Mouse (Mus musculus) spleen, adult 12 weeks (tissue): ENCODE results near the gene Iqcf6.

ENCODE experiments used
- DNase-seq: peaks from one replicate; pipeline ENCODE4 v3.0.0; 2022; ENCODE audit warnings: low spot score

Iqcf6 gene

GRCm38 (mm10) chr9:106657592-106657991 lies 31.2 kb downstream of the Iqcf6 start:
- no peak for DNase-seq

GRCm38 (mm10) chr9:106659441-106659840 lies 33.1 kb downstream of the Iqcf6 start:
- no peak for DNase-seq

GRCm38 (mm10) chr9:106659935-106660334 lies 33.6 kb downstream of the Iqcf6 start:
- DNase-seq = no peak

- DNase-seq = no peak
Measured at GRCm38 (mm10) chr9:106663200-106663599, 36.8 kb downstream of the Iqcf6 start.

- DNase-seq = no peak
Measured at GRCm38 (mm10) chr9:106664433-106664832, 38.1 kb downstream of the Iqcf6 start.

- no peak for DNase-seq
Measured at GRCm38 (mm10) chr9:106664856-106665255, 38.5 kb downstream of the Iqcf6 start.

- no peak for DNase-seq
Measured at GRCm38 (mm10) chr9:106673860-106674259, 47.5 kb downstream of the Iqcf6 start.

GRCm38 (mm10) chr9:106675480-106675879 lies 49.1 kb downstream of the Iqcf6 start:
- DNase-seq = peak; percentile 60

GRCm38 (mm10) chr9:106675965-106676364 lies 49.6 kb downstream of the Iqcf6 start:
- DNase-seq = no peak

- no peak for DNase-seq
Measured at GRCm38 (mm10) chr9:106676571-106676970, 50.2 kb downstream of the Iqcf6 start.
